Mouse (Mus musculus): ENCODE data around the gene Sugct.

Sugct gene

GRCm38 (mm10) chr13:17288377-17288776 lies 407.0 kb downstream of the Sugct start:
- no peak for DNase-seq

DNA sequence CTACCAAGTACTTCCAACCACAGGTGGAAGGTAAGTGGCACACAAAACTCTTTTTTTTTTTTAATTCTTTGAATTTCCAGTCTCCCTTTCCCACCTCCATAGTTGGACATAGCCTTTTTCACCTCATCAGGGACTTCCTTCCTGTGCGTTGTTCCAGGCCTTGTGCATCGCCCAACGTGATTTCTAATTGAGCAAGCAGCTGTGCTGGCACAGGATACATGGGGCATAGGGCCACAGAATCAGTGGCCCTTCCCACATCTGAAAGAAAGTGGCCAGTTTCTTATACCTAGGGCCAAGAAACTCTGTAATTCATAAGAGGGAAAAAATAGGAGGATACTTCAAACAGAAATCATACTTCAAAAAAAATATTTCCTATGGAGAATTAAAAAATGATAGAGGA lies 449.4 kb downstream of the Sugct start:
- DNase-seq: no peak

DNA sequence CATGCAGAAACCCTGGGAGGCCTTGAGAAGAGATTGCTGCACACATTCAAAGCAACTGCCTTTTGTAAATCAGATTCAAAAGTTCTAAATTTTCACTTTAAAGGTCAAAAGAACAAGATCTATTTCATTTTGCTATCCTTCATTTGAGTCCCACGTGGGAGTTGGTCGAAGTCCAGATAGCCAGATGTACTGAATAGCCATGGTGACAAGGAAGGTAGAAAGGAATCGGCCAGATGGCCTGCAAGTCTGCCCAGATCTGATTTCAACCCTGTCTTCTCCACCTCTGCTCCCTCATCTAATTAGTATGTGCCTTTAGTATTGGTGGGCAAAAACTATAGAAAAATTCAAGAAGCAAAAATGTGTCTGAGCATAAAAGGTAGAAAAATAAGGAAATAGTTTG lies 478.8 kb downstream of the Sugct start:
- no peak for DNase-seq

DNA sequence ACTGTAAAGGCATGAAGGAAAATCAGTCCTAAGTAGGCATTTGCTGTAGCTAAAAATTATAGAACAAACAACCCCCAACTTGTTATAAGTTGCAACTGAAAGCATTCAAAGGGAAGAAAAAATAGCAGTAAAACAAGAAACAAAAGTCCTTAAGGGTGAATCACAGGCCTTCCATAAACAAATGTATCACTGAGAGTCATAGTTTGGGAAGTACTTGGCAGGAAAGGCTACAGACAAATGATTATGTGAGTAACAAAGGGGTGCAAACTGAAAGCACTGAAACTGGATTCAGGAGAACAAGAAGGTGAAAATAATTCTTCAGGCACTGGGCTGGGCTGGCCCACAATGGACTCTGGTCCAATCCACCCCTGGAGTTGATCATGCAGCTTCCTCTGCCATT lies 482.7 kb downstream of the Sugct start:
- no peak for DNase-seq

DNA sequence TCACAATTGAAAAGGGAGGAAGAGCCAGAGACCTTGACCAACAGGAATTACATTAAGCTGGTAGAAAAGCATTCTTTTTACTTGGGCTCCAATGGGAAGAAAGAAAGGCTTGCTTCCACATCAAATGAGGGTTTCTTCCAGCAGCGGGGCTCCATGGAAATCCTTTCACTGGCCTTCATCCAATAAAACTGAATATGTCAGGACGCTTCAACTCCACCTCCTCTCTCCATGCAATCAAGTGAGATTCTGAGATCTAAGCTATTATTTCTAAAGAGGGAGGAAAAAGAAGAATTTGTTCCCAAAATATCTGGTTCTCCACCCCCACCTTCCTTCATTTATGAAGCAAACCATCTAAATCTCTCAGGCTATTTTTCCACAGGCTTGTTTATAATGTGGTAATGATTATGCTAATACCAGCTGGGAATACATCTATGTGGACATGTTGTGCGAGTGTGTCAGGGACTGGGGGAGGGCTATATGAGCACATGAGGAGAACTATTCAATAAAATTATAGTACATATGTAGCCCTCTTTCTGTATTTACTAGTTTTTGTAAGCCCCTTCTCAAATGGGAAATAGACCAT lies 505.1 kb downstream of the Sugct start:
- no peak for DNase-seq

- peak; percentile 17 for DNase-seq
Measured at GRCm38 (mm10) chr13:17185253-17185652, 510.1 kb downstream of the Sugct start.

GRCm38 (mm10) chr13:17165917-17166316 lies 529.4 kb downstream of the Sugct start:
- no peak for DNase-seq

- DNase-seq: no peak
Measured at GRCm38 (mm10) chr13:17164721-17165120, 530.6 kb downstream of the Sugct start.

DNA sequence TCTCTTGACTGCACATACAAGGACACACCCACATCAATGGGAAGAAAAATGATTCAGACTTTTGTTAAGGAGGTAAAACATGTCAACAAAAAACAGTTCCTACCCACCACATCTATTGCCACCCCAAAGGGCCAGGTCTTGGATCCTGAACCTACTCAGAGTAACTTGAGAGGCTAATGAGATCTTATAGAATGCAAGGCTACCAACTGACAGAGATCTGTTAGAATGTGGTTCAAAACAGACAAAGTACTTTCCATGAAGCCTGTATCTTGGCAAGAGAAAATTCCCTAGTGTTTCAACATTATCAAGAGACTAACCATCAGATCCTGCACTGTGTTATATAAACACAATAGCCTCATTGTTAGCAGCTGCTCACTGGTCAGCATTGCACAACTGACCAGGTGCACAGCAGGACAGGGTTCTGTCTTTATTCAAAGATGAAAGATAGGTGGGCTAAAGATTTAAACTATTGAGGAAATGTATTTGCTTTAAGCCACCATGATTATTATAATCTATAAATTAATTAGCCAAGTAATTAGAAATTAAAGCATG lies 548.8 kb downstream of the Sugct start:
- DNase-seq: no peak

- no peak for DNase-seq
Measured at GRCm38 (mm10) chr13:17116073-17116472, 579.3 kb downstream of the Sugct start.

GRCm38 (mm10) chr13:17102372-17102771 lies 593.0 kb downstream of the Sugct start:
- DNase-seq: no peak

DNA sequence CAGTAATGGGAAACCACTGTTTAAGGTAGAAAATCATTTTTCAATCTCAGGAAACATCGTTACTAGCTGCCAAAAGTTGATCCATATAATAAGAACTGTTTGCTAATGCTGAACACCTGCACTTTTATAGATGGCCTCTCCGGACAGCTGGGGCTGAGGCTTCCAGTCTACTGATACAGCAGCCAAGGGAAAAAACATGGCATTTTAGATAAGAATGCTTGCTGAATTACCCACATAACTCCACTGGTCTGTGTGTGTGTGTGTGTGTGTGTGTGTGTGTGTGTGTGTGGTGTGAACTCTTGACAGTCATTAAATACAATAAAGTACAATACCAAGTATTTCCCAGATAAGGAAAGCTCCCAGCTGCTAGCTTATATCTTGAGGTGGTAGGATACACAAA lies 608.8 kb downstream of the Sugct start:
- DNase-seq: no peak

DNA sequence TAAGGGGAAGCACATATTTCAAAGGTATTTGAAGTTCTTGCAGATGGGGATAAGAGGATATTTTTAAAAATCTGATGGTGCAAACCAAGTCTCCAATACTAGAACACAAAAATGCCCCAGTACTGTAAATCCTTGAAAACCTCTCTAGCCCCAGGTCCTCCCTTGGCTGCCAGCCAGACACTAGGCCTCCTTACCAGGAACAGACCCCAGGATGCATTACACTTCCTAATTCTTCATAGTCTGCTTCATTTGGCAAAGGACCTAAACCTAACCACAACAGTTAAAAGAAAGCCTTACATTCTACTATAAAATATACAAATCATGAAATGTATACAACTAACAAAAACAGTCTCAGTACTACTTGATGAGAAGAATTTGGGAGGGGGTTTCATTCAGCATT lies 609.2 kb downstream of the Sugct start:
- peak; percentile 19 for DNase-seq

GRCm38 (mm10) chr13:17084946-17085852 lies 610.2 kb downstream of the Sugct start:
- DNase-seq: no peak

DNA sequence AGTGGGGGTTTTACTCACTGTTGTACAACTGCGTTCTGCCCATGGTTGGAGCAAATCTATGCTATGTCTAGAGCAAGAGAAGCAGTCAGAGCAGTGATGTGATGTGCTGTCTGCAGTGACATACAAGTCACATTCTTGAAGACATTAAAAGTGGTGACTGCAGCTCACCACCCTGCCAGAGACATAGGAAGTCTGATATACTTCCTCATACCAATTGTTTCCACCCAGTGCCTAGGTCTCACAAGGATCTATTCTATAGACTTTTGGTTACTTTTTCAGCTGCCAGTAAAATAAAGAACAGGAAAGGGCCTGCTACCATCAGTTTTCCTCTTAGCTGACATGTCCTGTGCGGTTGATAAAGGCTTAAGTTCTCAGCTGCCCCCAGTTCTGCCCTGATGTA lies 613.7 kb downstream of the Sugct start:
- DNase-seq: no peak

DNA sequence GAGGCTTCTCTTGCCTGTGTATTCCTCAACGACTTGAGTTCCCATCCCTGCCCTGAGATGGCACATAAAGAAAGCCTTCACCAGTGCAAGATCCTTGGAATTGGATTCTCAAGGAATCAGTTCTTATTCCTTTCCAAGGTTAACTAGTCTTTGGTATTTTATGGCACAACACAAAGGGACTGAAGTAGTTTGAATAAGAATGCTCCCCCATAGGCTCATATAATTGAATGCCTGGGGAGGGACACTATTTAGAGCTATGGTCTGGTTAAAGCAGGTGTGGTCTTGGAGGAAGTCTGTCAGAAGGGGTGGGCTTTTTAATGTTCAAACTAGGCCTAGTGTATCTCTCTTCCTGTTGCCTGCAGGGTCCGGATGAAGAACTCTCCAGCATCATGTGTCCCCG lies 629.8 kb downstream of the Sugct start:
- no peak for DNase-seq

- DNase-seq: no peak
Measured at GRCm38 (mm10) chr13:17056650-17057049, 638.7 kb downstream of the Sugct start.

- DNase-seq: no peak
Measured at GRCm38 (mm10) chr13:17043426-17044224, 651.7 kb downstream of the Sugct start.

GRCm38 (mm10) chr13:17042332-17042731 lies 653.0 kb downstream of the Sugct start:
- DNase-seq: no peak

DNA sequence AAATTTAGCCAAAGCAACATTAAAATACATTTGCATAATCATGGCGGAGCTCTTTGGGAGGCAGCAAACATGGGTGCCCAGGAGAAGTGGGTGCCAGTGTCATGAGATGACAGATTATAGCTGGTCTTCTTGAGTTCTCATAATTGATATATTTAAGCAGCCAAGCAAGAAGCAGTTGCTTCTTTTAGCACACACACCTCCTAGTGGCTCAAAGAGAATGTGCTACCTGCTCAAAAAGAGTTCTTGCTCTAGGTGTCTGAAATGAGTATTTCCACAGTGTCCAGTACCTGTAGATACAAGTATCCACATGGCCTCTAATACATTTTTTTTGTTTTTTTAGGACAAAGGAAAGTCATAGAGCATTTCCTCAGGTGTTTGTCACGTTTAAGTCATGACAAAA lies 655.6 kb downstream of the Sugct start:
- DNase-seq: no peak

DNA sequence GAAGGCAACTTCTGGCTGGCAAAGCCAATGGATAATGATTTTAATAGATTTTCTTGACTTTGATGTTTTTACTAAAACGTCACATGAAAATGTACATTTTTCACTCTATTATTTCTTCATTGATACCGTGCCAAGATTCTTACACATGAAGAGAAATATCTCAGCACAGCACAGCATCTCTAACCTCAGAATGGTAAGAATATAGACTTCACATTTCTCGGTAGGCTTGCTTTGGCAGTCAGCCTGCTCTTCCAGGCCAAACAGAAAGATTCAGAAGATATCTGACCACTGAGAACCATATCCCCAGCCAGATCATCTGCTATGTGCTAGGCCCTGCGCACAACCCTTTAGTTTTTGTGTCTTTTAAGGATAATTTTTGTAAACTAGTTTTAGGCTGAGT lies 657.0 kb downstream of the Sugct start:
- no peak for DNase-seq

DNA sequence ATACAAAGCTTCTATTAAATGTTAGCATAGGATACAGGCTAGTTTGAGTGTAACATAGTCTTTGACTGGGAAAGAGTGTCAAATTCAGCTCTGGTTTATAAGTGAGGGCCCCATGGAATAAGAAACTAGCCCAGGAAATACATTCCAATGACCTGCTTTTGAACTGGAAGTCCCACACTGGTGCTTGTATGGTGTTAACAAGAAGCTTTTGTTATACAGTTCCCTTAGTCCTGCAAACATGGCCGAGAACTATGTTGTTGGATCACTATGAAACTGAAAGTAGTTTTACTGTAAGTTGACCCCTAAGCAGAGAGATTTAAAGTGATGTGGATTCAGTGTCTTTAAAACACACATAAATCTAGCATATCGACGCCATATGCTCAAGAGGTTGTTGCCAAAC lies 657.5 kb downstream of the Sugct start:
- DNase-seq: no peak

DNA sequence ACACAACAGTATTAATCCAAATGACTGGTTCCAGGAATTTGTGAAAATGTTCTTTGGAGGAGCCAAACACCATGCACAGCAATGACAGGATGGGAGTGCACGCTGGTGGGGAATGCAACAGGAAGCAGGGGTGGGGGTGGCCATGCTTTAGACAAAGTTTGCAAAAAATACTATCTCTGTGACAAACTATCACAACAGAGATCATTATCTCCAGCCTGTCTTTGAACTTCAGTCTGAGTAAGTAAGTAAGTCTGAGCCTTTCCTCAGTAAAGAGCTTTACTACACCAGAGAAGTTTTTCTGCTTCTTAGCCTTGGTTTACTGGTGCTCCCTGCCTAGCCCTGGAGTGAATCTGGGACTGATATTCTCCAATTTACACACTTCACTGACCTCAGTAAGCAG lies 664.6 kb downstream of the Sugct start:
- DNase-seq: no peak

Data from kidney, postnatal 10 days (tissue).